Mouse (Mus musculus) embryonic facial prominence, embryonic 10.5 days (tissue): ENCODE data around the gene Atg16l1. TPM values are rescaled to one million over a fixed set of nuclear protein-coding genes. Genes with fewer than 3 reads are reported as not detected.

ENCODE experiments used
- DNase-seq: peaks from one replicate; pipeline ENCODE4 v3.0.0-alpha.2; 2017; ENCODE audit warnings: low spot score
- H3K27ac ChIP-seq: fragments of 300-500 bp; sonication (generic); replicated peaks from 2 replicates; pipeline ENCODE4 v1.5.1; 2016; ENCODE audit warnings: mild to moderate bottlenecking
- H3K27me3 ChIP-seq: fragments of 300-500 bp; sonication (generic); replicated peaks from 2 replicates; pipeline ENCODE4 v1.6.1; 2016; ENCODE audit warnings: low read depth, mild to moderate bottlenecking; ENCODE audit not compliant: poor library complexity, severe bottlenecking
- H3K36me3 ChIP-seq: fragments of 300-500 bp; sonication (generic); replicated peaks from 2 replicates; pipeline ENCODE4 v1.6.1; 2016; ENCODE audit warnings: mild to moderate bottlenecking, moderate library complexity
- H3K4me1 ChIP-seq: fragments of 300-500 bp; sonication (generic); 2 replicates; pipeline ENCODE4 v1.6.1; 2016
- H3K4me3 ChIP-seq: fragments of 300-500 bp; sonication (generic); 2 replicates; pipeline ENCODE4 v1.5.1; 2016; ENCODE audit warnings: mild to moderate bottlenecking, moderate library complexity
- H3K9me3 ChIP-seq: fragments of 300-500 bp; sonication (generic); 2 replicates; pipeline ENCODE4 v1.6.1; 2016; ENCODE audit warnings: mild to moderate bottlenecking
- WGBS: fragments of 180-500 bp; shearing (Covaris S2); methylation state at CpG from one replicate; pipeline ENCODE4 v1.1.7; 2016; 5-methylcytosine and 5-hydroxymethylcytosine counted together
- polyA plus RNA-seq: library from polyadenylated mRNA; unstranded; fragments of >200 nt; fragmentation: Nextera tagmentation; extraction: Ambion mirVana; gene quantifications from 2 replicates; pipeline ENCODE4 v1.2.1, GENCODE M21; 2016

Atg16l1 gene
- polyA plus RNA-seq, 1 experiment from 2014 or later = 41.3 TPM

DNA sequence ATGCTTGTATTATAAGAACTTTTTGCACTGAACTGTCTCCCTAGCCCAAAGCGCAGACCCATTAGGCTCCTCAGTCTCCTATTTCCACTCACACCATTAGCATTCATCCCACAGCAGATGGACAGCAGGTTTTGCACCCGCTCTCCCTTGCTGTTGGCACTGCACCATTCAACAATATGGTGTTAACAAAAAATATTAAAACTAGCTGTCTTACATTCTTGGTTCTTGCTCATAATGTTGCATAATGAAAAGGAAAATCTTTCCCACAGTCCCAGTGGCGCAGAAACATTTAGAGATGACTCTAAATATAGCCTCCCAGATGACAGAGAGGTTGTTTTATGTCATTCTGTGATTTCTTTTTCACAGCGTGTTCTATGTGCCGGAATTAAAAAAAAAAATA lies 22.5 kb upstream of the Atg16l1 start:
- DNase-seq = no peak
- 91% methylated on average over 5 of the region's 5 CpGs for WGBS
- Histone ChIP-seq H3K27ac (no peak overlapping the region), H3K4me1 (no peaks in the 10 kb centered on the region), H3K4me3 (no peak overlapping the region), H3K27me3 (no peaks in the 10 kb centered on the region), H3K36me3 (no peaks in the 10 kb centered on the region), H3K9me3 (no peaks in the 10 kb centered on the region)

- Histone ChIP-seq H3K27me3 (no peaks in the 10 kb centered on the region), H3K4me3 (no peak overlapping the region), H3K27ac (no peak overlapping the region), H3K4me1 (no peaks in the 10 kb centered on the region), H3K36me3 (no peaks in the 10 kb centered on the region), H3K9me3 (no peaks in the 10 kb centered on the region)
- no peak for DNase-seq
- WGBS = 83% methylated on average over 3 of the region's 3 CpGs
These were observed 21.5 kb upstream of the Atg16l1 start for GRCm38 (mm10) chr1:87734153-87734552.

GRCm38 (mm10) chr1:87740584-87741290 lies 14.9 kb upstream of the Atg16l1 start:
- H3K9me3 ChIP-seq = no peaks in the 10 kb centered on the region
- no peak for DNase-seq
- H3K36me3 ChIP-seq = no peaks in the 10 kb centered on the region
- WGBS = 85% methylated on average over 6 of the region's 6 CpGs
- no peak overlapping the region for H3K27ac ChIP-seq
- H3K27me3 ChIP-seq = no peaks in the 10 kb centered on the region
- no peak overlapping the region for H3K4me3 ChIP-seq
- H3K4me1 ChIP-seq = no peaks in the 10 kb centered on the region

- Histone ChIP-seq H3K36me3 (no peaks in the 10 kb centered on the region), H3K4me3 (no peak overlapping the region), H3K4me1 (no peaks in the 10 kb centered on the region), H3K9me3 (no peaks in the 10 kb centered on the region), H3K27me3 (no peaks in the 10 kb centered on the region), H3K27ac (no peak overlapping the region)
- DNase-seq = no peak
These were observed 6.2 kb upstream of the Atg16l1 start for GRCm38 (mm10) chr1:87749360-87749973.

DNA sequence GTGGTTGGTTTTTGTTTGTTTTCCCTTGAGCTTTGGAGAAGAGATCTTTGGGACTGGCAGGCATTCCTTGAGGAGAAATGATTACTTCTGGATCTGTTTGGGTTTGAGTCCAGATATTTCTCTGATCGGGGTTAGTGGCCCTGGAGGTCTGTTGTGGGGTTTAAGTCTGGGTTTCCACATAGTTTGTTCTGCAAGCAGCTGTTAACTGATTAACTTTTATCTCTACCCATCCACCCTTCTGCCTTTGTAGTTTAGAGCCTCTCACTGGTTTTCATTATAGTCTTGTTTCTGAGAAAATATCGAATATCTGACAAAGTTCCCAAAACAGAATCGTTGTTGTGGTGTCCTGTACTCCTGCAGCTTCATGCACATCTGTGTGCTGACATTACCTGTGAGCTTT lies 8.2 kb downstream of the Atg16l1 start:
- no peak overlapping the region for H3K4me3 ChIP-seq
- H3K4me1 ChIP-seq = no peaks in the 10 kb centered on the region
- H3K9me3 ChIP-seq = no peaks in the 10 kb centered on the region
- no peaks in the 10 kb centered on the region for H3K27me3 ChIP-seq
- H3K27ac ChIP-seq = no peak overlapping the region
- no peak for DNase-seq
- 90% methylated on average over 3 of the region's 3 CpGs for WGBS
- H3K36me3 ChIP-seq = peaks cover 98% of the 10 kb centered on the region

DNA sequence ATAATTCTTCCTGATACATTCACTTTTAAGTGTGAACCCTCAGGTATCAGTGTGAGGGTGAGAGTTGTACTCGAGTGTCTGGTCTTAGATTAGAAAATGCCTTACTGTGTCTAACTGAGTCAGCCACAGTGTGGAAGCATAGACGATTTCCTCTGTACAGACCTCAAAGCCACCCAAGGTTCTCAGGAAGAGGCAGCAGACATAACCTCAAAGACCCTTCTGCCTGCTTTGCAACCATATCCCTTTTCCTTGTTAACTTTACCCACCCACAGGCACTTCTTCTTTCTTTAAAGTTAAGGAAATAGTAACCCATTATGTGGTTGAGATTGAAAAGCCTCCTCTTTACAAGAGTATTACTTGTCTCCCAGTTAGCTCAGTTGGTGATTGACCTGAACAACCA lies 10.1 kb downstream of the Atg16l1 start:
- Histone ChIP-seq H3K9me3 (no peaks in the 10 kb centered on the region), H3K27me3 (no peaks in the 10 kb centered on the region), H3K4me1 (no peaks in the 10 kb centered on the region), H3K4me3 (no peak overlapping the region), H3K36me3 (peaks cover 96% of the 10 kb centered on the region), H3K27ac (no peak overlapping the region)
- WGBS = 89% methylated on average over 2 of the region's 2 CpGs
- no peak for DNase-seq

DNA sequence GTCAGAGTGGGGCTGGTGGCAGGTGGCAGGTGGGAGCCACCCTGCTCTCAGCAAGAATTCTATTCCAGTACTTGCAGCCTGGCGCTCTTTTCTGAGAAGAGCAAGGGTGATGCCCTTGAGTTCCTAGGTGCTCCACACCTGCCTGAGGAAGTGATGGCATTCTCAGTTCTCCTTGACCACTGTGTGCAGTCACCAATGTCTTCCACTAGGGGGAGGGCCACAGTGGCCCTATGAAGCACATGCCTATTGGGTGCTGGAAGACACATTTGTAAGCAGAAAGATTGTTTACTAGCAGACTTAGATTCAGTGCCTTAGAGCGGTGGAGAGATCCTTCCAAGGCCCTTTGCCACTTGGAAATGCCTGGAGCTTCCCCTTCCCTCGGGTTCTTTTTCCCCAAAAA lies 10.6 kb downstream of the Atg16l1 start:
- no peaks in the 10 kb centered on the region for H3K27me3 ChIP-seq
- no peak overlapping the region for H3K4me3 ChIP-seq
- H3K4me1 ChIP-seq = no peaks in the 10 kb centered on the region
- H3K36me3 ChIP-seq = peaks cover 97% of the 10 kb centered on the region
- no peaks in the 10 kb centered on the region for H3K9me3 ChIP-seq
- peak; percentile 14 for DNase-seq
- 89% methylated on average over 3 of the region's 3 CpGs for WGBS
- no peak overlapping the region for H3K27ac ChIP-seq

GRCm38 (mm10) chr1:87769263-87769662 lies 13.6 kb downstream of the Atg16l1 start:
- no peak for DNase-seq
- no peaks in the 10 kb centered on the region for H3K27me3 ChIP-seq
- no peaks in the 10 kb centered on the region for H3K9me3 ChIP-seq
- H3K27ac ChIP-seq = no peak overlapping the region
- peaks cover 98% of the 10 kb centered on the region for H3K36me3 ChIP-seq
- 98% methylated on average over 2 of the region's 2 CpGs for WGBS
- no peaks in the 10 kb centered on the region for H3K4me1 ChIP-seq
- no peak overlapping the region for H3K4me3 ChIP-seq

DNA sequence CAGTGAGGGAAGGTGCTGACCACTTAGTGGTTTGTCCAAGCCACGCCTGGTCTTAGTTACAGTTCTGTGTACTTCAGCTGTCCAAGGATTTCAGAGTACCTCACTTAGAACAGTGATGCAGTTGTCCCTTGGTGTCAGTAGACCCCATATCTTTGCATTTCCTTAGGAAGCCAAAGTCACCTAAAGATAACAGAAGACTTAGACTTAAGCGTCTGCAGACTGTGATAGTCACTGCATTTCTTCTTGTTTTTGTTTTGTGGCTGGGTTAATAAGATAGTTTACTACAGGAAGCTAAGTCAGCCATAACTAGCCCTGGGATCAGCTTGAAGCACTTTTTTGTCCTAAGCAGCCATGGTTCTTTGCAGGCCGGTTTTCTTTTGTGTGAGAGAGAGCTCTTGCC lies 14.8 kb downstream of the Atg16l1 start:
- WGBS = 94% methylated on average over 3 of the region's 3 CpGs
- Histone ChIP-seq H3K4me1 (no peaks in the 10 kb centered on the region), H3K27ac (no peak overlapping the region), H3K4me3 (no peak overlapping the region), H3K36me3 (peaks cover 98% of the 10 kb centered on the region), H3K9me3 (no peaks in the 10 kb centered on the region), H3K27me3 (no peaks in the 10 kb centered on the region)
- no peak for DNase-seq

GRCm38 (mm10) chr1:87771724-87772123 lies 16.1 kb downstream of the Atg16l1 start:
- no peaks in the 10 kb centered on the region for H3K27me3 ChIP-seq
- WGBS = 94% methylated on average over 3 of the region's 3 CpGs
- no peak overlapping the region for H3K27ac ChIP-seq
- H3K4me1 ChIP-seq = no peaks in the 10 kb centered on the region
- no peak overlapping the region for H3K4me3 ChIP-seq
- no peak for DNase-seq
- peaks cover 98% of the 10 kb centered on the region for H3K36me3 ChIP-seq
- H3K9me3 ChIP-seq = no peaks in the 10 kb centered on the region

GRCm38 (mm10) chr1:87773336-87773735 lies 17.7 kb downstream of the Atg16l1 start:
- Histone ChIP-seq H3K27me3 (no peaks in the 10 kb centered on the region), H3K36me3 (peaks cover 98% of the 10 kb centered on the region), H3K9me3 (no peaks in the 10 kb centered on the region), H3K27ac (no peak overlapping the region), H3K4me3 (no peak overlapping the region), H3K4me1 (no peaks in the 10 kb centered on the region)
- WGBS = 91% methylated on average over 2 of the region's 2 CpGs
- DNase-seq = no peak

DNA sequence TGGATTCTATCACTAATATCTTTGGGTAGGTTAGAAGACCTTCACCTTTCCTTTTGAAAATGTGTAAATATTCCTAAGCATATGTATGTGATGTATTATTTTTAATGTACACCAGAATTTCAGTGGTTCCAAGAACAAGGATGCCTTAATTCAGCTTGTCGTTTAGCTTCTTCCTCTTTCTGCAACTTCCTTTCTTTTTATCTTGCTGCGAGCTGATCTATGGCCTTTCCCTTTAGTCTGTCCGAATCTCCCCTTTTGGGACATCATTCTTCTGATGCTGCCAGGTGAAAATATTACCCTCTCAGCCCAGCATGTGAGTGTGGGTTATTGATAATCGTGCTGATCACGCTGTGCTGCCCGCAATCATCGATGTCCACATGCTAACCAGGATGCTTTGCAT lies 19.2 kb downstream of the Atg16l1 start:
- H3K27me3 ChIP-seq = no peaks in the 10 kb centered on the region
- H3K36me3 ChIP-seq = peaks cover 100% of the 10 kb centered on the region
- H3K9me3 ChIP-seq = no peaks in the 10 kb centered on the region
- WGBS = 93% methylated on average over 7 of the region's 7 CpGs
- DNase-seq = no peak
- no peaks in the 10 kb centered on the region for H3K4me1 ChIP-seq
- no peak overlapping the region for H3K4me3 ChIP-seq
- no peak overlapping the region for H3K27ac ChIP-seq

DNA sequence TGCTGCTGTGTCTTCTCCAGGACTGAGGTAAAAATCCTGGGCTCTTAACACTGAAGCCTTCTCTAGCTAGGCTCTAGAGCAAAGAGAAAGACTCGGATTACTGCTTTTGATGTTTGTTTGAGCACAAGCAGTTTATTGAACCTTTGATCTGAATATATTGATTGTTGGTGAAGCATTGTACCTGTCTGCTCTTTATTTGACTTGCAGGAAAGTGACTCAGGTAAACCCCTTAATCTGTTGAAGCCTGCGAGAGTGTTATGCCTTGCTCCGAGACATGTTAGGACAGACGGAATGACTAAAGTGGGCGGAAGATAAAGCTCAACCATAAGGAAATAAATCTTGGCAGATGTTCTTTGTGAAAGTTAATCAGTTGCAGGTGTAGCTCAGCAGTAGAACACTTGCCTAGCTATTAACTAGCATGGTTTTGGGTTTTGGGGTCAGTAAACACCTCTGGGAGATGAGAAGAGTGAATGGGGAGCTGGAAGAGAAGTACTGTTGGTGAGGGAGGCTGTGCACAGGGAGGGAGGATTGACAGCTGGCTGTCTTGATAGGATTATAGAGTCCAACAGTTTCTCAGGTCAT lies 23.6 kb downstream of the Atg16l1 start:
- DNase-seq = no peak
- 70% methylated on average over 5 of the region's 5 CpGs for WGBS

More for the DNA sequence above, 23.6 kb downstream of the Atg16l1 start:
- Histone ChIP-seq H3K4me3 (no peak overlapping the region), H3K27ac (no peak overlapping the region), H3K4me1 (no peaks in the 10 kb centered on the region), H3K36me3 (peaks cover 100% of the 10 kb centered on the region), H3K9me3 (no peaks in the 10 kb centered on the region), H3K27me3 (no peaks in the 10 kb centered on the region)
